Mouse (Mus musculus) stomach, postnatal 0 days (tissue): ENCODE measurements around the gene 9030025P20Rik.
A peak's percentile ranks its signal among the peaks of the same experiment; 100 is the strongest.

Source experiments
- CTCF ChIP-seq: IDR thresholded peaks from 2 replicates; pipeline ENCODE4 v1.5.1; 2016; ENCODE audit warnings: antibody characterized with exemption, low read depth, mild to moderate bottlenecking, moderate library complexity
- EP300 ChIP-seq: optimal IDR thresholded peaks from 2 replicates; pipeline ENCODE3; 2016; ENCODE audit warnings: antibody characterized with exemption

- peak; percentile 99 for TF ChIP-seq EP300
- TF ChIP-seq CTCF = no peak
These were observed 35.1 kb upstream of the 9030025P20Rik start, which contains the start of the genes Wdr27 and 1600012H06Rik for GRCm38 (mm10) chr17:14943009-14943728.
